8 mouse cellular contexts compared by ENCODE assay signal in the genomic region with DNA sequence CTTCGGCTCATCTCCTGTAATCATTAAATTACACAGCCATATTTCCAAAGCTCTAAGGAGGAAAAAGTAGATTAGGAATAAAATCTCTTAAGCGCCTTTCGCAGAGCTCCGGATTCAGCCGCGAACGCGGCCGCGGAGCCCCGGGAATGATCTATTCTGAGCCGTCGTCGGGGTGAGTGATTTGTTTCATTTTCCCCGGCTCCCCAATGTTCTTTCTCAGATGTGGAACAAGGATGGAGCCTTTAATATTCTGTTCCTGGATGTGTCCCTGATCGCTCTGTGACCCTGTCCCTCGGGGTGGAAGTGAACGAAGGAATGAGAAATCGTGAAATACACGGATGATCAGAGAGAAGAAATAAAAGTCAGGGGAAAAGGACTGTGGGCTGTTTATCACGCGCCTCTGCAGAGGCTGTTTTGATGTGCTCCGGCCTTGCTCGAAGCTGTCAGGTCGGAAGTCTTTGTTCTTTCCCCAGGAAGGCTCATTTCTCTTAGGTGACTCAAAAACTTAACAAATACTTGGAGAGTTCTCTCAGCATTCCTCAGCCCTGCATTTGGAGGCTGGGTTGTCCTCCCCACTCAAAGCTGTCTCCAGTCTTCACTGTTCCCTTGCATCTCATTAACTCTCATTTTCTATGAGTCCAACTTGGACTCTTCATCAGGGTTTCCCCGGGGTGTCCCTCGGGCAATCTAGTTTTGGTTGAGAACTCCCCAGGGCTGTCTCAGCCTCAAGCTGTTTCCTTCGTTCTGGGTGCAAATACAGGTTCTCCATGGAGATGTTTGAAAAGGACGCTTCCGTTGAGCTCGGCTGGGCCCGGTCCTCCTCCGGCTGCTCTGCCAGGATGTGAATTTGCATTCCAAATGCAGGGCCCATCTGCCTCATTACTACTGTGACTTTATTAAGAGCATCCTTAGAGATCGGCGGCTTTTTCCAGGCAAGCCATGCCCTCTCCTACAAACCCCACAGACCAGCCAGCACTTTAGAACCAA. TPM values are rescaled to one million over a fixed set of nuclear protein-coding genes. Genes with fewer than 3 reads are reported as not detected.
DNase-seq lines count a peak whose midpoint lies in the region; ATAC-seq and TF ChIP-seq lines count a peak whose summit lies in the region.

No protein-coding gene starts in this region.

- DNase-seq in kidney, adult 2 months, result no peak
- no peak for DNase-seq in kidney, adult 18-20 months
- peak; percentile 38 for DNase-seq in MN1 (ENCODE audit: low spot score)
- DNase-seq in neural tube, embryonic 11.5 days (ENCODE audit: low spot score), result peak; percentile 57
- DNase-seq in testis, postnatal 14 days (ENCODE audit: low spot score), result no peak
- DNase-seq in left cerebral cortex, postnatal 14 days (ENCODE audit: low spot score in 2 of 2), result no peak

- peak overlapping the region; percentile 32 for H3K4me3 ChIP-seq in kidney, adult 2 months (ENCODE audit: insufficient read depth, low read depth, low read length)
- peak overlapping the region; percentile 36 for H3K4me3 ChIP-seq in embryonic facial prominence, embryonic 15.5 days (replicated peaks)
- peak overlapping the region; percentile 27 for H3K4me3 ChIP-seq in intestine, embryonic 15.5 days (replicated peaks)
- H3K4me3 ChIP-seq in neural tube, embryonic 11.5 days (ENCODE audit: low read depth, low read length), result peak overlapping the region; percentile 26

- ATAC-seq in embryonic facial prominence, embryonic 15.5 days (ENCODE audit: insufficient number of reproducible peaks, low FRiP score, low TSS enrichment, low read depth), result no peak
- ATAC-seq in intestine, embryonic 15.5 days, result no peak
- ATAC-seq in neural tube, embryonic 11.5 days (ENCODE audit: insufficient read depth, low FRiP score, low TSS enrichment), result peak; percentile 50; the same call in 1 of the 2 replicates

- H3K27ac ChIP-seq in kidney, adult 2 months (ENCODE audit: insufficient read depth, low read depth, low read length), result no peak overlapping the region
- no peak overlapping the region for H3K27ac ChIP-seq in embryonic facial prominence, embryonic 15.5 days (replicated peaks)
- H3K27ac ChIP-seq in intestine, embryonic 15.5 days, result no peak overlapping the region
- peak overlapping the region; percentile 54; the same call in 1 of the 2 replicates for H3K27ac ChIP-seq in neural tube, embryonic 11.5 days (ENCODE audit: low read depth, low read length)

- H3K4me1 ChIP-seq in kidney, adult 2 months (ENCODE audit: control insufficient read depth, insufficient read depth, low read length), result no peaks in the 10 kb centered on the region
- peaks cover 9% of the 10 kb centered on the region; the same call in 1 of the 2 replicates for H3K4me1 ChIP-seq in embryonic facial prominence, embryonic 15.5 days
- H3K4me1 ChIP-seq in intestine, embryonic 15.5 days (replicated peaks), result peaks cover 8% of the 10 kb centered on the region
- H3K4me1 ChIP-seq in neural tube, embryonic 11.5 days (ENCODE audit: control insufficient read depth, insufficient read depth, low read length), result peaks cover 7% of the 10 kb centered on the region; the same call in 1 of the 2 replicates

- H3K4me2 ChIP-seq in embryonic facial prominence, embryonic 15.5 days (replicated peaks), result peak overlapping the region; percentile 47
- peak overlapping the region; percentile 58 for H3K4me2 ChIP-seq in intestine, embryonic 15.5 days (replicated peaks)
- peak overlapping the region; percentile 42 for H3K4me2 ChIP-seq in neural tube, embryonic 11.5 days (ENCODE audit: low read depth)

- intact Hi-C loops in left cerebral cortex, postnatal 14 days (cut with DNase I), result no loop called here

- H3K9me3 ChIP-seq in embryonic facial prominence, embryonic 15.5 days (replicated peaks), result no peaks in the 10 kb centered on the region
- H3K9me3 ChIP-seq in intestine, embryonic 15.5 days, result no peaks in the 10 kb centered on the region
- H3K9me3 ChIP-seq in neural tube, embryonic 11.5 days (ENCODE audit: control insufficient read depth, low read length), result no peaks in the 10 kb centered on the region

- TF ChIP-seq POLR2A in kidney, adult 2 months (IDR thresholded peaks at IDR 0.05; ENCODE audit: low read depth, low read length), result no peak

- WGBS in kidney, adult 2 months, result 27% methylated on average over 35 of the region's 35 CpGs
- 9% methylated on average over 35 of the region's 35 CpGs for WGBS in embryonic facial prominence, embryonic 15.5 days
- 11% methylated on average over 35 of the region's 35 CpGs for WGBS in intestine, embryonic 15.5 days
- 6% methylated on average over 35 of the region's 35 CpGs for WGBS in neural tube, embryonic 11.5 days

- no peaks in the 10 kb centered on the region for H3K27me3 ChIP-seq in kidney, adult 2 months (replicated peaks; ENCODE audit: control insufficient read depth, insufficient read depth, low read length)
- H3K27me3 ChIP-seq in embryonic facial prominence, embryonic 15.5 days, result peaks cover 35% of the 10 kb centered on the region
- H3K27me3 ChIP-seq in intestine, embryonic 15.5 days (replicated peaks), result peaks cover 15% of the 10 kb centered on the region
- H3K27me3 ChIP-seq in neural tube, embryonic 11.5 days (ENCODE audit: control insufficient read depth, insufficient read depth, low read length), result peaks cover 10% of the 10 kb centered on the region; the same call in 1 of the 2 replicates

- H3K36me3 ChIP-seq in kidney, adult 2 months (ENCODE audit: control insufficient read depth, insufficient read depth, low read length), result no peaks in the 10 kb centered on the region
- H3K36me3 ChIP-seq in embryonic facial prominence, embryonic 15.5 days, result no peaks in the 10 kb centered on the region
- no peaks in the 10 kb centered on the region for H3K36me3 ChIP-seq in intestine, embryonic 15.5 days
- no peaks in the 10 kb centered on the region for H3K36me3 ChIP-seq in neural tube, embryonic 11.5 days (ENCODE audit: control insufficient read depth, insufficient read depth, low read length)

- 0 out of 2 replicates have a peak overlapping the region, but pooled peaks have one; percentile 12 for H3K9ac ChIP-seq in embryonic facial prominence, embryonic 15.5 days
- H3K9ac ChIP-seq in intestine, embryonic 15.5 days, result peak overlapping the region; percentile 24; the same call in 1 of the 2 replicates
- peak overlapping the region; percentile 32 for H3K9ac ChIP-seq in neural tube, embryonic 11.5 days (ENCODE audit: low read length)

- TF ChIP-seq CTCF in kidney, adult 2 months (conservative IDR thresholded peaks at IDR 0.05; ENCODE audit: insufficient read depth, insufficient read length, low read depth, low read length), result no peak

RNA-seq across cellular contexts. Expression of gene Cox7a2l, which starts 28.9 kb away (rescaled TPM):
- 165 and 201 TPM in 2 replicates for polyA plus RNA-seq in kidney, adult 2 months (2012; rRNA removed)
- polyA plus RNA-seq in embryonic facial prominence, embryonic 15.5 days (2015; fragmentation: Nextera tagmentation; extraction: Ambion mirVana), result 163 and 167 TPM in 2 replicates
- 181 and 186 TPM in 2 replicates for polyA plus RNA-seq in intestine, embryonic 15.5 days (2015; fragmentation: Nextera tagmentation; extraction: Ambion mirVana)
- polyA plus RNA-seq in neural tube, embryonic 11.5 days (2014; fragmentation: Nextera tagmentation; extraction: Ambion mirVana), result 159 and 160 TPM in 2 replicates
- 100 to 1,000 TPM; 172 to 178 TPM for total RNA-seq in left cerebral cortex, postnatal 14 days (2021)

Comparison
In these comparisons a context has a peak if more than half of its experiments do, and no peak if none do; other contexts are left out.
1. DNase-seq: peak in MN1 (single experiment) and neural tube, embryonic 11.5 days (single experiment); none in kidney, adult 2 months (single experiment), kidney, adult 18-20 months (single experiment), testis, postnatal 14 days (single experiment) and left cerebral cortex, postnatal 14 days (0 of 2).
2. Peak in every context shown above with its lines, with median percentiles within 50 percentile points of each other: H3K4me3 ChIP-seq, H3K4me2 ChIP-seq and H3K9ac ChIP-seq.